Mouse (Mus musculus) lung, postnatal 0 days (tissue): ENCODE data around the gene Fbrsl1. TPM values are rescaled to one million over a fixed set of nuclear protein-coding genes. Genes with fewer than 3 reads are reported as not detected.

Source experiments
- ATAC-seq: fragments of 200-750 bp; cut with Nextera tagmentation; 2 replicates; pipeline ENCODE4 v1.8.0; 2017; ENCODE audit warnings: moderate library complexity
- DNase-seq: peaks from one replicate; pipeline ENCODE4 v3.0.0-alpha.2; 2016; ENCODE audit warnings: low spot score
- H3K27ac ChIP-seq: fragments of 300-500 bp; sonication (generic); 2 replicates; pipeline ENCODE4 v1.5.1; 2014; ENCODE audit warnings: antibody characterized with exemption, mild to moderate bottlenecking, low read length, mixed read lengths
- H3K27me3 ChIP-seq: fragments of 300-500 bp; sonication (generic); replicated peaks from 2 replicates; pipeline ENCODE4 v1.6.1; 2014; ENCODE audit warnings: low read length, mixed read lengths; ENCODE audit not compliant: insufficient read depth
- H3K36me3 ChIP-seq: fragments of 300-500 bp; sonication (generic); 2 replicates; pipeline ENCODE4 v1.6.1; 2014; ENCODE audit warnings: low read length, mixed read lengths; ENCODE audit not compliant: insufficient read depth
- H3K4me1 ChIP-seq: fragments of 300-500 bp; sonication (generic); 2 replicates; pipeline ENCODE4 v1.6.1; 2014; ENCODE audit warnings: antibody characterized with exemption, low read depth, low read length, mixed read lengths; ENCODE audit not compliant: insufficient read depth
- H3K4me2 ChIP-seq: fragments of 300-500 bp; sonication (generic); replicated peaks from 2 replicates; pipeline ENCODE4 v1.6.1; 2014; ENCODE audit warnings: low read depth, mild to moderate bottlenecking, low read length, moderate library complexity, mixed read lengths
- H3K4me3 ChIP-seq: fragments of 300-500 bp; sonication (generic); 2 replicates; pipeline ENCODE4 v1.5.1; 2014; ENCODE audit warnings: low read depth, low read length
- H3K9ac ChIP-seq: fragments of 300-500 bp; sonication (generic); replicated peaks from 2 replicates; pipeline ENCODE4 v1.6.1; 2014; ENCODE audit warnings: low read depth, mild to moderate bottlenecking
- H3K9me3 ChIP-seq: fragments of 300-500 bp; sonication (generic); 2 replicates; pipeline ENCODE4 v1.6.1; 2016; ENCODE audit warnings: low read length, mixed read lengths
- CTCF ChIP-seq: IDR thresholded peaks from 2 replicates; pipeline ENCODE4 v1.5.1; 2016; ENCODE audit warnings: antibody characterized with exemption, mild to moderate bottlenecking
- EP300 ChIP-seq: IDR thresholded peaks from 2 replicates; pipeline ENCODE4 v1.6.1; 2016; ENCODE audit warnings: antibody characterized with exemption, mild to moderate bottlenecking, control low read depth
- WGBS: fragments of 180-500 bp; shearing (Covaris S2); extraction: QIAGEN DNeasy Blood & Tissue Kit; methylation state at CpG from one replicate; pipeline ENCODE4 v1.1.7; 2014; 5-methylcytosine and 5-hydroxymethylcytosine counted together
- polyA plus RNA-seq: library from polyadenylated mRNA; unstranded; fragments of >200 nt; fragmentation: Nextera tagmentation; extraction: Ambion mirVana; gene quantifications from 2 replicates; pipeline ENCODE4 v1.2.1, GENCODE M21; 2015

Fbrsl1 gene
- polyA plus RNA-seq, 1 experiment from 2014 or later, result 10.4 TPM

- 46% methylated on average over 10 of the region's 11 CpGs for WGBS
- DNase-seq, result no peak
- Histone ChIP-seq H3K36me3 (no peaks in the 10 kb centered on the region), H3K27ac (no peak overlapping the region), H3K9me3 (no peaks in the 10 kb centered on the region), H3K4me2 (peak overlapping the region; percentile 56), H3K4me3 (peak overlapping the region; percentile 37; the same call in 1 of the 2 replicates), H3K27me3 (no peaks in the 10 kb centered on the region), H3K9ac (no peak overlapping the region), H3K4me1 (0 out of 2 replicates have a peak, but pooled peaks cover 3% of the 10 kb centered on the region)
- TF ChIP-seq EP300, result no peak
- TF ChIP-seq CTCF, result no peak
- ATAC-seq, result no peak; the same call in 1 of the 2 replicates
Observed at GRCm38 (mm10) chr5:110363822-110364545, 84.3 kb downstream of the Fbrsl1 start.

GRCm38 (mm10) chr5:110363179-110363821 lies 85.0 kb downstream of the Fbrsl1 start:
- Histone ChIP-seq H3K27ac (no peak overlapping the region), H3K4me2 (peak overlapping the region; percentile 56), H3K36me3 (no peaks in the 10 kb centered on the region), H3K9me3 (no peaks in the 10 kb centered on the region), H3K27me3 (no peaks in the 10 kb centered on the region), H3K4me3 (peak overlapping the region; percentile 37), H3K9ac (peak overlapping the region; percentile 24; the same call in 1 of the 2 replicates), H3K4me1 (0 out of 2 replicates have a peak, but pooled peaks cover 3% of the 10 kb centered on the region)
- DNase-seq, result peak; percentile 84
- TF ChIP-seq CTCF (peak; percentile 58), EP300 (no peak)
- peak; percentile 93 for ATAC-seq
- 6% methylated on average over 39 of the region's 72 CpGs for WGBS

GRCm38 (mm10) chr5:110362813-110363178 lies 85.5 kb downstream of the Fbrsl1 start:
- 6% methylated on average over 27 of the region's 28 CpGs for WGBS
- no peaks in the 10 kb centered on the region for H3K36me3 ChIP-seq
- no peak overlapping the region for H3K9ac ChIP-seq
- no peak overlapping the region for H3K27ac ChIP-seq
- TF ChIP-seq CTCF (no peak), EP300 (no peak)
- H3K9me3 ChIP-seq, result no peaks in the 10 kb centered on the region
- H3K4me3 ChIP-seq, result peak overlapping the region; percentile 37
- H3K27me3 ChIP-seq, result no peaks in the 10 kb centered on the region
- H3K4me1 ChIP-seq, result 0 out of 2 replicates have a peak, but pooled peaks cover 3% of the 10 kb centered on the region
- H3K4me2 ChIP-seq, result peak overlapping the region; percentile 56
- ATAC-seq, result peak; percentile 40
- no peak for DNase-seq

- no peak for DNase-seq
Observed at GRCm38 (mm10) chr5:110361465-110361864, 86.8 kb downstream of the Fbrsl1 start.

GRCm38 (mm10) chr5:110357531-110358179 lies 90.6 kb downstream of the Fbrsl1 start:
- no peaks in the 10 kb centered on the region for H3K9me3 ChIP-seq
- DNase-seq, result peak; percentile 81
- no peak overlapping the region for H3K27ac ChIP-seq
- WGBS, result 46% methylated on average over 8 of the region's 9 CpGs
- no peak overlapping the region for H3K4me3 ChIP-seq
- ATAC-seq, result peak; percentile 40
- no peak overlapping the region for H3K4me2 ChIP-seq
- no peak overlapping the region for H3K9ac ChIP-seq
- H3K27me3 ChIP-seq, result no peaks in the 10 kb centered on the region
- no peaks in the 10 kb centered on the region for H3K4me1 ChIP-seq
- no peaks in the 10 kb centered on the region for H3K36me3 ChIP-seq
- TF ChIP-seq CTCF (peak; percentile 88), EP300 (no peak)

More at GRCm38 (mm10) chr5:110361465-110361864, 86.8 kb downstream of the Fbrsl1 start:
- Histone ChIP-seq H3K27ac (no peak overlapping the region), H3K4me2 (no peak overlapping the region), H3K27me3 (no peaks in the 10 kb centered on the region), H3K4me1 (0 out of 2 replicates have a peak, but pooled peaks cover 3% of the 10 kb centered on the region), H3K9ac (no peak overlapping the region), H3K36me3 (no peaks in the 10 kb centered on the region), H3K9me3 (no peaks in the 10 kb centered on the region), H3K4me3 (no peak overlapping the region)
- ATAC-seq, result no peak
- 76% methylated on average over 6 of the region's 6 CpGs for WGBS
- TF ChIP-seq EP300 (no peak), CTCF (no peak)

GRCm38 (mm10) chr5:110354716-110355115 lies 93.6 kb downstream of the Fbrsl1 start:
- TF ChIP-seq CTCF (peak; percentile 67), EP300 (no peak)
- Histone ChIP-seq H3K27ac (no peak overlapping the region), H3K4me2 (no peak overlapping the region), H3K9me3 (no peaks in the 10 kb centered on the region), H3K9ac (no peak overlapping the region), H3K4me3 (no peak overlapping the region), H3K4me1 (no peaks in the 10 kb centered on the region), H3K36me3 (no peaks in the 10 kb centered on the region), H3K27me3 (no peaks in the 10 kb centered on the region)
- DNase-seq (peak; percentile 35), ATAC-seq (peak; percentile 35; the same call in 1 of the 2 replicates)
- WGBS, result 15% methylated on average over 7 of the region's 7 CpGs
